Mouse (Mus musculus) C2C12 (cell line): ENCODE data around the gene Ctnnbl1.

Source experiments
- CEBPB ChIP-seq: IDR thresholded peaks from one replicate; pipeline ENCODE4 v1.6.1; 2011; ENCODE audit warnings: low read depth, mild to moderate bottlenecking, control low read depth, moderate library complexity
- CTCF ChIP-seq: IDR thresholded peaks from one replicate; pipeline ENCODE4 v1.5.1; 2011; ENCODE audit not compliant: control insufficient read depth, insufficient read depth, insufficient read length

DNA sequence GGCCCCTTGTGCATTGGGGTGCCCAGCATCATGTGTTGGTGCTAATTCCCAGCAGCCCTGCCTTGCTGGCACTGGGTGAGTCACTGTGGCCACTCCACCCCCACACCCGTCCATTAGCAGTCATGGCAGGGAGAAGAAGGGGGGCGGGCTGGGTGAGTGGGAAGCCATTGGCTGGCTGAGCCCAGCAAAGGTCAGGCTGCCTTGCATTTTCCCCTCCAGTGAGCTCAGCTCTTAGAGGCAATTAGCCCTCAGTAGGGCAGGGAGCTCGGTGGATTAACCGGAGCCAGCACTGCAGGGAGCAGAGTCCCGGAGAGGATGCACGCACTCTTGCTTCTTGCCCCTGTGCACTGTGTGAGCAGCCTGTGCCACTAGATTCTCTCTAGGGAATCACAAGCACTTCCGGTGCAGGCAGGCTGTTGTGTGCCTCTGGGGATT lies 40.9 kb upstream of the Ctnnbl1 start:
- no peak for TF ChIP-seq CEBPB
- no peak for TF ChIP-seq CTCF
